Mouse (Mus musculus) retina, embryonic 14.5 days (tissue): ENCODE results near the gene Robo1.

Source experiments
- DNase-seq: peaks from one replicate; pipeline ENCODE4 v3.0.0-alpha.2; 2015; ENCODE audit warnings: low spot score

The Robo1 gene

GRCm38 (mm10) chr16:72737154-72737553 is 429.0 kb downstream of the Robo1 start:
- DNase-seq: no peak

- no peak for DNase-seq
Measured at GRCm38 (mm10) chr16:72740218-72740617, 432.1 kb downstream of the Robo1 start.

GRCm38 (mm10) chr16:72747696-72748095 is 439.6 kb downstream of the Robo1 start:
- DNase-seq: no peak

DNA sequence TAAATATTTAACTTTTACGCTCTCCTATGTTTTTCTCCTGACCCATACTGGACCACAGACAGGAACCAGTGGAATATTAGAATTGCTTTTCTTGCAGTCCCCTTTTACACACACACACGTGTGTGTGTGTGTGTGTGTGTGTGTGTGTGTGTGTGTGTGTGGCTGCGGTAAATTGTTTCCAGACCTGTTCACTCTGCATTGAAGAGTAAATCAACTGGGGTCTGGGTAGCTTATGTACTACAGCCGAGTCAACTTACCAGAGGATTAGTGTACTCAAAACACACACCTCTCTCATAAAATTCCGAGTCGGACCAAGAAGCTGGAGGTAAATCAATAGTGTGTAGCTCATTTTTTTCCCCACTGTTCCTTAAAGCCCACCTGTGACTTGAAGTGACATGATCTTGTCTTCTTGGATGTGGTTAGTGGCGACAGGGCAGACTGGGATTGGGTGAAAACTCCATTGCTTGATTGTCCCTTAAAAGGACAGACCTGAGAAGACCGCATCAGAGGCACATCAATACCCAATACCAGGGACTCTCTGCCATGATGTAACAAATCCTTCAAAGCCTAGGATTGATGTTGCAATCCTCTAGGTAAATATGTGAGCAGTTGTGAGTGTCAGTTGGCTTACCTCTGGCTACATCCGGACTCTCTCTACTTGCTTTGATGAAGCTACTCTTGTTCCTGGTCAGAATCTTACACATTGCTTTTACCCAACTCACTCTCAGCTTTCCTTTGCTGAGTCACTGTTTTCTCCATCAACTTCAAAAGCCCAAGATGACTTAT is 457.2 kb downstream of the Robo1 start:
- no peak for DNase-seq

DNA sequence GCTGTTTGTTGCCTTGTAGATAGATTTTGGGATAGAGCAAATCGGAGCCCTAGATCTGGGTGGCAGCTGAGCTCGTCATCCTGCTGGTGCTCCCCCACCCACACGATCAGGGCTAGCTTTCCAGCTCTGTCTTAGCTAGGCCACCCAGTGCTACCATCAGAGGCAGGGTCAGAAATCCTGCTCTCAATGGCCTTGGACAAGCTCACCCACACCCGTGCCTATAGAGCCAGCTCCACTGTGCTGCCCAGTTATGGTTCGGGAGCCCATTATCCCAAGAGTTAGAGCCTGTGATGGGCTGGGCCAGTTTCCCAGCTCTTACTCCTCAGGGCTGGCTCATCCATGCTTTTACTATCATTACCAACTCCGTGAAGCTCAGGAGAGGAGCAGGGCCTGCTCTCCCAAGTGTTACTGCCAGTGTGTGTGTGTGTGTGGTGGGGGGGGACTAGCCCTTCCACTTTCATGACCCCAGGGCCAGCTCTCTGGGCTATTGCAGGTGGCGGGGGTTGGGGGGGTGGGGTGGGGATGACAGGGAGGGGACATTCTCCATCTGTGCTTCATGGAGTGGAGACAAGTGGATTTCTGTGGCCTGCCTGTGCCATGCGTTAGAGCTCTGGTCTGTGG is 461.2 kb downstream of the Robo1 start:
- no peak for DNase-seq

DNA sequence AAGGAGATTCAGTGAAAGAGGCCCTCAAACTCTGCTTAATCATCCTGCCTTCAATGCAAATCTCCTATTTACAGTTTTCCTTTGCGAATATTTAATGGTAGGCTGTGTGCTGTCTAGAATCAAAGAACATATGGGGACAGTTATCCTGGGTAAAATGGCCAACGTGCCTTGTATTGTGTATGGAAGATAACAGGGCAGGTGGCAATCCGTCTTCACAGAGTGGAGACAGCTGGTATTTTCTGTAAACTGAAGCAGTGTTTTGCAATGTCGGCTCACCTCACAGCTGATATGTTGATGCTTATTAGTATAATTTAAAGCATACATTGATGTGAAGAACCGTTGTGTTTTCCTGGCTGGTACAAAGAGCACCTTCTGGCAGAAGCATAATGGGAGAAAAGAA is 464.2 kb downstream of the Robo1 start:
- peak; percentile 32 for DNase-seq

DNA sequence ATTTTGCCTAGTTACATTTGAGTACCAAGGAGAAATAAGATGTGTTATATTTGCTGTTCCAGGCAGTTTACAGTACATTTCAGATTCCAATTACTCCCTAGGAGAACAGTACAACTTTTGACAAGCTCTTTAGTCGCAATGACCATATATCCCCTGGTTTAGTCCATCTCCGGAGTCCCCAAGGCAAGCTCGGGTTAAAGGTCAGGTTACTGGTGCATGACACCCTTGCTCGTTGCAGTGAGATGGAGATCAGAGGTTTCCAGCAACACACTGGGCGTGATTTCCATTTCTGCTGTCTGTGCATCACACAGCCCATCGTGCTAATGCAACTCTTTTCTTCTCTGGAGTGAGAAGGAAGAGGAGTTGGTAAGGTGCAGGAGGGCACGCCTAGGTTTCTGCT is 464.9 kb downstream of the Robo1 start:
- peak; percentile 27 for DNase-seq

DNA sequence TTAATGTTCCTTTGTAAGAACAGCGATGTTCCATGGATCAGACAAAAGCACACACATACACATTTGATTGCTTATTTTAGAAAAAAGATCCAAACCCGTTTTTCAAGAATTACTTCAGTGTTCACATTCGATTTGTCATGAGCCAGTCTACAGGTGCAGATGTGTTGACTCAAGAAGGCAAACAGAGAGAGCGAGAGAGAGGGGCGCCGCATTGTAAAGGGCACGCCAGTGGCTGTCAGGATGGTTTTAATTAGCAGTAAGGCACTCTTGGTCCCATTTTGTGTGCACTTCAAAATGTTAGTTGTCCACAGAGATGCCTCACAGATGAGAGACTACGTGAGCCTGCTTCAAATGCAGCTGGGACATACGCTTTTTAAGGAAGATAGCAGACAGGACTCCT is 470.4 kb downstream of the Robo1 start:
- DNase-seq: no peak

DNA sequence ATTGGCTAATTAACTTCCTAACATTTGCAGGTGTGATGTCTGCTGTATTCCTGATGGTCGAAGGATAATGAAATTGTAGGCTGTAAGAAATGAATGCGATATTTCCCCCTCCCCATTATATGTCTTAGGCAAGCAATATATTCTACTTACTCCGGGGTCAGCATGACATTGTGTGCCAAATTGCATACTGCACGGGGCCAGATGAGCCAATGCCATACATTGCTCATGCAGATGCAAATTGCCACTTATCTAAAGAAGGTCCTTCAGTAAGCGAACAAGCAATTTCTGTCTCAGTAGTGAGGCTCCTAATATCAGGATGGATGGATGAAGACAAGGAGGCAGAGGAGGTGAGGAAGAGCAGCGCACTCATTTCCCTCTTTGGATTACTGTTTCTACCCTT is 474.1 kb downstream of the Robo1 start:
- no peak for DNase-seq

- DNase-seq: peak; percentile 54
Measured at GRCm38 (mm10) chr16:72786079-72786478, 478.0 kb downstream of the Robo1 start.

- peak; percentile 80 for DNase-seq
Measured at GRCm38 (mm10) chr16:72786636-72787035, 478.5 kb downstream of the Robo1 start.

DNA sequence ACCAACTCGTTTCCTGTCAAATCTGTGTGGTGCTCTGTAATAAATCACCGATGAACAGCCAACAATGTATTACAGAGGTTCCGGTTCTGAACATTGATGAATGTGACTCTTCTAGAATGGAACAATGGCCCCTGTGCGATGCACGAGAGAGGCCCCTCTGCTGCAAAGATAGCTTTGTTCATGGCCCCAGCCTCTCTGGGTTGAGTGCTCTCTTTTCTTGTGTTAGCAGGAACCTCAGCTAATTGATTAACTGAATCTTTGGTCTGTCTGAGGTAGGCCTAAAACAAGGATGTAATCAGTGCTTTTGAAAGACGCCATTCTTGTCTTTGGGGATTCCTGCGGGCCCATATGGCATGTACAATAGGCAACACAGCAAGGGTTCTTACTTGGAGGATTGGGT is 479.9 kb downstream of the Robo1 start:
- DNase-seq: peak; percentile 29

GRCm38 (mm10) chr16:72791181-72791705 is 483.1 kb downstream of the Robo1 start:
- no peak for DNase-seq

- no peak for DNase-seq
Measured at GRCm38 (mm10) chr16:72794692-72795378, 486.7 kb downstream of the Robo1 start.

- DNase-seq: no peak
Measured at GRCm38 (mm10) chr16:72795379-72795712, 487.2 kb downstream of the Robo1 start.

DNA sequence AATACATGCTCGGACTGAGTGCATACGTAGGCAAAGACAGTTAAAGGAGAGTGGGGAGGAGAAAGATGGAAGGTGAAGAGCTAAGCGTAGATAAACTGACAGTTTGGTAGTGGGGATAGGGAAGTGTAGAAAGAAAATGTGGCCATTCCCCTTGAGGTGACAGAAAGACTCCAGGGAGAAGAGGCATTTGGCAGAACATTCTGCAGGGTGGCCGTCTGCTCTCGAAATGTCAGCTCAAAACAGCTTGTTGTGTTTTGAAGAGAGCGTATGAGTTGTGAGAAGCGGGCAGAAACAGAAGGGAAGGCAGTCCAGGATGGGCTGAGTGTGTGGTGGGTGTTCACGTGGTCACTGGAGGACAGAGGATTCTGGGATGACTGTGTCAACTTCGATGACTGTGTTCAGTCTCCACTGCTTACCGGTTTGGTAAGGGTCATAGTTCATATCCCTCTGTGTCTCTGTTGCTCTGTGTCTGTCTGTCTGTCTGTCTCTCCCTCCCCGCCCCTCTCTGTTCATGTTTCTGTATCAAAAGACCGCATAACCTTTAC is 490.4 kb downstream of the Robo1 start:
- DNase-seq: no peak

- no peak for DNase-seq
Measured at GRCm38 (mm10) chr16:72800121-72800749, 492.1 kb downstream of the Robo1 start.

- DNase-seq: no peak
Measured at GRCm38 (mm10) chr16:72800788-72801187, 492.7 kb downstream of the Robo1 start.

DNA sequence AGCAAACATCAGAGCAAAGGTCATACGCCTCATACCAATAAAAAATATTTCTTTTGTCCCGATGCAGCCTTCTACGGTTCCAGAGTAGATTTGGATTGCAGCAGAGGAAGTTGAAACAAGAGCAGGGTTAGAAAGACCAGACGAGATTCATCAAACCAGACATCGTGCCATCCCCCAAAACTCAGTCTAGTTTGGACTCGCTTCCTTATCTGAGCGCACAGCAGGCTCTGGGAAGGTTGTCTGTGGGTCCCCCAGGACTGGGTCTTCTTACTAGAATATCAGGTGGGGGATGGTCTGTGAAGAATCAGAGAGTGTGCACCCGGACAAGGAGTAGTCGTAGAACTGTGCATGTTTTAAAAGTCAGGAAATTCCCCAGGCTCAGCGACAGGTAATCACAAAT is 500.2 kb downstream of the Robo1 start:
- no peak for DNase-seq

GRCm38 (mm10) chr16:72810942-72811341 is 502.8 kb downstream of the Robo1 start:
- DNase-seq: no peak

DNA sequence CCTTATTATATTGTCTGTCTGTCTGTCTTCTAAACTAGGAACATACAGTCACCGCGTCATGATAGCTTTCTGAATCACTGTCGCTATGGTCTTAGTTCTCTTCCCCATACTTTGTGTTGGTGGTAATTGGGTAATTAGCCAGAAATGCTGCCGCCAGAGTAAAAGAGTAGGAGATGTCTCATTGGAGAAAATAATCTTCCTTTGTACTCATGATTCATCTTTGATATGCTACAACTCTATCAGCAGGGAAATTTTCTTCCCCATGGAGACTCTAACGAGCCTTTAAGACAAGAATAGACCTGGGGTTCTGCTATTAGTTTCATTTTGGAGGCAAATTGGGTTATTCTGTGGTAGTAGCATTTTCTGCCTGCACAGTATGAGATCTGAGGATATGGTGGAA is 503.4 kb downstream of the Robo1 start:
- DNase-seq: no peak

- no peak for DNase-seq
Measured at GRCm38 (mm10) chr16:72811908-72812307, 503.8 kb downstream of the Robo1 start.
